Mouse (Mus musculus) bone marrow, adult 2 months (tissue): Measurements from ENCODE around the gene Ddt.

ENCODE experiments used
- CTCF ChIP-seq: fragments of 200-500 bp; IDR thresholded peaks from 2 replicates; pipeline ENCODE4 v1.5.1; 2011; ENCODE audit warnings: low read length, control low read depth; ENCODE audit not compliant: control insufficient read depth, insufficient read depth
- POLR2A ChIP-seq: fragments of 200-500 bp; IDR thresholded peaks from 2 replicates; pipeline ENCODE4 v1.6.1; 2011; ENCODE audit warnings: low read depth, mild to moderate bottlenecking, control low read depth, low read length, borderline replicate concordance; ENCODE audit not compliant: control insufficient read depth

- TF ChIP-seq CTCF (no peak), POLR2A (no peak)
Observed at GRCm38 (mm10) chr10:75794880-75795279, 21.7 kb upstream of the Ddt start.
